Mouse (Mus musculus) spleen, embryonic (tissue): ENCODE measurements at regions not wholly inside any gene's neighbourhood (a gene's known extent, or its start where the extent isn't known, plus 50 kb on each side); places are given as distances from the start of the nearest gene placed in this dataset.

Experiments used
- CTCF ChIA-PET: fragments of 350-600 bp; sonication (Branson Sonifier 250); formaldehyde crosslinking; loops from one replicate; lab custom pipeline; 2022; lab: Charles Lee

DNA sequence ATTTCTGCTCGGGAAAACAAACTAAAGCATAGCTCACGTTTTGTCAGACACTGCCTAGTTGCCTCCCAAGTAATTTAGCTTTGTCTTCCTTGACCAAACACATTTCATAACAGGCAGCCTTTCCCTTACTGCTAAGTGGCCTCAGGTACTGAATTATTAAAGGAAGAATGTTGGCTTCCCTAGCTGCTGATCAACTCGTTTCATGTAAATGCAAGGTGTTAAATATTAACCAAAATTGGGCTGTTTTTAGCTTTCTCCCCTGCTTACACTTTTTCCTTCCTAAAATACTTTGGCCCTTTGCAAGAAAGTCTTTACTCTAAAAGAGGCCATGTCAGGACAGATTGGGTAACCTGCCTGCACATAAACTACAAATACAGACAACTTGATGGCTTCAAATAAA is 265.4 kb downstream of the Pmp22 start:
- CTCF ChIA-PET, result interaction anchor here (0.6 kb wide), 1 partner anchor 1324 kb away, joined by 4 read pairs; no protein-coding TSS in a partner anchor

- CTCF ChIA-PET, result no interaction called here
These were observed 267.6 kb downstream of the Pmp22 start for GRCm38 (mm10) chr11:63396386-63396785.

DNA sequence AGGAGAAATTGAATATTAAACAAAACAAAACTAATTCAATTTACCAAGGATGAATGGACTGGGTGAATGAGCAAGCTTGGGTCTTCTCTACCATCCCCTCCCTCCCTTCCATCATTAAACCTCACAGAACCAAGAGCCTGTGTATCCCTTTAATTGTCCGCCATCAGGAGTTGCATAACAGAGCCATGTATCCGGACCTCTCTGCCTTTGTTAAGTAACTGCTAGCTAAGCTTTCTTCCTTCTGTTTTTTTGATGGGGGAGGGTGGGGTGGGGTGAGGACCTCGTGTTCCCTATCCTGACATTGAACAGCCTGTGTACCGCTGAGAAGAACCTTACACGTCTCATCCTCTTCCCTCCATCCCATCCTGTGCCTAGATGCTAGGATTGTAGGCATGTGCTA is 274.0 kb downstream of the Pmp22 start:
- CTCF ChIA-PET, result no interaction called here

- CTCF ChIA-PET, result no interaction called here
These were observed 275.9 kb downstream of the Pmp22 start for GRCm38 (mm10) chr11:63404719-63405118.

DNA sequence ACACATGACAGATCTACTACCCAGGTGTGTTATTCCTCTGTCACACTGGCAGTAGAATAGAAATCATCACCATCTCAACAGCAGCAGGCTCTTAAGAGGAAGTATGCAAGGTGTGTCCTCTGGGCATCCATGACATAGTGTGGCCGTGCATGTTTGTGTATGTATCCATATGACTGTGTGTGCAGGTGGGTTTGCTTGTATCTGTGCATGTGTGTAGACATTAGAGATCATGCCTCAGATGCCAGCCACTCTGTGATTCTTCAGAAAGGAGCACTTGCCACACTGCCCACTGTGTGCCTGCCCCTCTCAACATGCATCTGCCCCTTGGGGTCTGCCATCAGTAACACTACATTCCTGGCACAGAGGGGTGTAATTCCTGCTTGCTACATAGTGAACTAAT is 280.6 kb downstream of the Pmp22 start:
- CTCF ChIA-PET, result no interaction called here

GRCm38 (mm10) chr11:63410921-63411320 is 282.1 kb downstream of the Pmp22 start:
- CTCF ChIA-PET, result no interaction called here

DNA sequence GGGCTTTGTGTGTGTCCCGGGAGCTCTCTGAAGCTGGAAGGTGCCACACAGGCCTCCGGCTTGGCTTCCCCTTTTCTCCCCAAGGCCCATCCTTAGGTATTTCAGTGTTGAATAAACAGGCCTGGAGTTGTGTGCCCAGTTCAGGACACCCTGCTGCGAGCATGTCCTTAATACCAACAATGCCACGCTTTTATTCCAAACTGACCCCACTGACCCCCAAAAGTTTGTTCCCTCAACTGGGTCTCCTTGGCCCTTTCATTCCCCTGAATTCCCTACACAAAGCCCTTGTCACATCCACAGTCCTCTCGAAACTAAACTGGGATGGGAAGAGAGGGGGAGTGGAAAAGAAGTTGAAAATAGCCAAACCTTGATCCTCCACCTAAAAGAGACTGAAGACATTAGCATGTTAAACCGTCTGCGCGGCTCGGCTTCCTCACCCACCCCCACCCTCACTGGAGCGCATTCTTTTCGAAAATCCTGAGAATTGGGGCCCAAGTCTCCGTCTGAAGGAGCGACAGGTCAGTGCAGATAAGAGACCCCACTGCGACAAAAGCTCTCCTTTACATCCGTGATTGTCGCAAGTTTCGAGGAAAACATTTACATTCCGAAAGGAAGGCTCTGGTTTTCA is 283.7 kb downstream of the Pmp22 start:
- CTCF ChIA-PET, result no interaction called here

DNA sequence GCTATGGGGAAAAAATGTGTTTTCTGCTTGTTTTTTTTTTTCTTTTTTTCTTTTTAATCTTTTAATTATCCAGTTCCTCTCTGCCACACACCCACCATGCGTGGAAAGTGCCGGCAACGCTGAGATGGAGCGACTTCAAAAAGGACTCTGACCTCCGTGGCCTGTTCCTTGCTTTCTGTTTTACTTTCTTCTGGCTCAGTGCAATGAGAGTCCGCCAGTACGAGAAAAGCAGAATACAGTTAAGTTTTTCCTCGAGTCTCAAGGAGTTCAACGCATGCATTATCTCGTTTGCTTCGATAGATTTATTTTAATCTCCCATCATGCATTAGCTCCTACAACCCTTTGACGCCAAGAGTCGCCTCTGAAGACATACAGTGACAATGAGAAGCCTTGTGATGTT is 284.3 kb downstream of the Pmp22 start:
- CTCF ChIA-PET, result no interaction called here

DNA sequence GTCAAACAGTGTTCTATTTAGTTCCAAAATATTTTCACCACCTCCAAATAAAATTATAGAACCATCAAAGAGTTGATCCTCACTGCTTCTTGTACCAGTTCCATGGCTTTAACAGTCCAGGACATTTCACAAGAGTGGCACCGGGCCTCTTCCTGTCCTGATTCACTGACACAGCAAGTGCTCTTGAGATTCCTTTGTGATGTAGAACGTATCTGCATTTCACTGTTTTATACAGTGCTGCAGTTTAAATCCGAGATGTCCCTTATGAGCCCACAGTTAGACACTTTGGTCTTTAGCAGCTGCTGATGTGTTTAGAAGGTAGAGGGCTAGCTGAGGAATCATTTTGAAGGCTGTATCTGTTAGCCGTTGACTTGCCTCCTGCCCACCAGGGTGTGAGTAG is 284.8 kb downstream of the Pmp22 start:
- CTCF ChIA-PET, result no interaction called here

DNA sequence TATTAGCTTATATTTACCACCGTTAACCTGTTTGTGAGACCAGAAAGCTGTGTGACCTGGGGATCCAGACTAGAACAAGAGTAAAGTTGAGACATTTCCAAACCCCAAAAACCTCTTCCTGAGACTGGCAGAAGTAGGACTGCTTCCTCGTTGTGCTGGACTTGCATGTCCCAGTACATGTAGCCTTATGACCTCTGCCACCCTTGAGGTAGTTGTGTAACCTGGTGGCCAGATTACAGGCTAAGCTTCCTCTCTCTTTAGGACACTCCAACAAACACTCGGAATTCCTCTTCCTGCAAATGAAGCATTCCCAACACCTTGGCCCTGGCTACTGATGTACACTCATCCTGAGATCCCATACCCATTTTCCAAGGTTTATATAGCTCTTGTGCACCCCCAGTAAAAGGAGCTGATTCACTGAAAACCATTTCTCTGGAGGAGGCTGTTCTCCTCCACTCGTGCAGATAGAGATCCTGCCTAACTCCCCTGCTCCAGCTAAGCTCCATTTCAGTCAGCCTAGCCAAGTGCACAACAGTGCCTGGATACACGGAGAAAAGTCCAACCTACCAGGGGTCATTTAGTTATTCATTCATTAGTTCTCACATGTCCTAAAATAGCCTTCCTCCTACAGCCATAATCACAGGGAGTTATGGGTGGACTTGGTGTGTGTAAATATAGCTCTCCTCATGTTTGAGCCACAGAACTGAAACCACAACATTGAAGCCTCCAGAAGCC is 289.4 kb downstream of the Pmp22 start:
- CTCF ChIA-PET, result no interaction called here

GRCm38 (mm10) chr11:63420341-63420740 is 291.6 kb downstream of the Pmp22 start:
- CTCF ChIA-PET, result no interaction called here

GRCm38 (mm10) chr11:63422069-63422468 is 293.3 kb downstream of the Pmp22 start:
- CTCF ChIA-PET, result no interaction called here

DNA sequence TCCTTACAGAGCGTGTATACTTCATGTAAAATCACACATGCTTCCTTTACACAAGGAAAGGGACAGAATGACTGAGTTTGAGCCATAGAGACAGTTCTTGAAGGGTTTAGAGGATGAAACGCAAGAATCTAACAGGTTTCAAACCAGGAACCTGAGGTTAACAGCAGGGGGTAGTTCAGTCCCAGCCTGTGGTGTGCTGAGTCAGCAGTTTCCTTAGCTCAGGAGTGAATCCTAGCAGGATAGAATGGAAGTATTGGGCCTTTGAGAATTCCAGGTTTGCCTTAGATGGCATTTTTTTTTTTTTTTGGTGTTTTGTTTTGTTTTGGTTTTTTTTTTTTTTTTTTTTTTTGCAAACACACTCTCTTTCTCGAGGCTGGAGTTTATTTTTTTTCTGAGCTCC is 295.5 kb downstream of the Pmp22 start:
- CTCF ChIA-PET, result no interaction called here

DNA sequence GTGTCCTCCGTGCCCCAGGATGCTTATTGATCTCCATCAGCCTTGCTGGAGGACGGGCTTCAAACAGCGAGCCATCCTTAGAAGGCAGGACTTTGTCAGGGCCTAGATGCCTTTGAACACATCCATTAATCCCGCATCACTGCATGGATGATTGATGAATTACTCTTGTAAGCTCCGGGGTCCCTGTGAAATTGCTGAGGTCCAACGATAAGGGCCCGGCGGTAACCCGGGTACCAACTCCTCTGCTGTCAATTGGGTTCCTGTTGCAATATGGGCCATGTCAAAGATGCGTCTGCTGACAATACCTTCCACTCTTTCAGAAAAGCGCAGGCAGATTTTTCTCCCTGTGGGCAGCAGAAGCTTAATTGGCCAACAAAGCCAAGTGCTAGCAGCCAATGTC is 297.0 kb downstream of the Pmp22 start:
- CTCF ChIA-PET, result no interaction called here

GRCm38 (mm10) chr11:63453786-63454185 is 325.0 kb downstream of the Pmp22 start:
- CTCF ChIA-PET, result no interaction called here

- CTCF ChIA-PET, result no interaction called here
These were observed 326.2 kb downstream of the Pmp22 start for GRCm38 (mm10) chr11:63454910-63455531.

GRCm38 (mm10) chr11:63456356-63456755 is 327.6 kb downstream of the Pmp22 start:
- CTCF ChIA-PET, result no interaction called here

DNA sequence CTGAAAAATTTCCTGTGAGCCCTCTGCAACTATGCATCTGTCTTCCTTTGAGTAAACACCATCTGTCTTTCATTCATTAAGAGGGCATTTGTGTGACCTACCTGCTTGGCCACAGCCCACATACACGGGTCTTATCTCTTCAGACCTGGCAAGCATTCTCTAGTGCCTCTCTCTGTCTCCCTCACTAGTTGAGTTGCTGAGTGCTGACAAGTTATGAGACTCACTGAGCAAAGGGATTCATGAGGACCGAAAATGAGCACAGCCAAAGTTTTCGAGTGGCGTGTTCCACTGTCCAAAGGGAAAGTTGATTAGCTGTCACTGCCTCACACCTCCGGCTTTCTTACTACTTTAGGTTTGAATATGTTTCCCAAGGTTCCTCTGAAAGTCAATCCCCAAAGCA is 328.5 kb downstream of the Pmp22 start:
- CTCF ChIA-PET, result no interaction called here

DNA sequence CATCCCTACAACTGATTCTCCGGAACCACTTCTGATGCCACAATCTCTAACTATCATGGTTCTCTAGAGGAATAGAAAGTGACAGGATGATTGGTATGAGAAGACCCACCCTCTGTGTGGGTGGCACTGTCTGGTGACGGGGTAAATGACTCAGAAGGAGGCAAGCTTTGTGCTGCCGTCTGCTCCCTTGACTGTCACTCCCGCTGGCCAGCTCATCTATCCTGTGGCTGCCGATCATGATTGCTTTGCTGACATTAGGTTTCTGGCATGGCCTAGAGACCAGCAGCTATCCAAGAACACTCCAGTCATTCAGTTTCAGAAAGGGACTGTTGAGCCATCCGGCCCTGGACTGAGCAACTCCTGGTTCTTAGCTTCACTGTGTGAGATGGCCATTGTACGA is 331.4 kb downstream of the Pmp22 start:
- CTCF ChIA-PET, result no interaction called here

DNA sequence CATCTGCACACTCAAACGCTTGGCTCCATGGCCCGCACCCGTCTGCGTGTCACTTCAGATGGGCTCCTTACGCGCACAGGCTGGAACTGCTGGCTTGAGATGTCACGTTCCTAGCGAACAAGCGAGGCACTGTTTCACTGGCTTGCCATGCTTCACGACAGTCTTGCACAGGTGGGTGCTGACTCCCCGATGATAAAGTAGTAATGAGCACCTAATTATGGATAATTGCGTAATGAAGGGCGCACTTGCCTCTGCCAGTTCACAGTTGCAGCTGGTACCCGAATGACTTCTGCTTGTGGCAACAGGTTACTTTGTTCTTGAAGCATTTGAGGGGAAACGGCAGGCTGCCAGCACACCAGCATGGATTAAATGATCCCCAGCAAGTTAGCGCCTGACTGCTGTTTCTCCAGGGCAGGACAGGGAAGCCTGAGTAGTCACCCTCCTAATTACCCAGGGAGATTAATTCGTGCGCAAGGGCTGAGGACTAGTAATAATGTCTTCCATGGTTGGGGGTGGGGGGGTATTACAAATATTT is 335.1 kb downstream of the Pmp22 start:
- CTCF ChIA-PET, result no interaction called here

DNA sequence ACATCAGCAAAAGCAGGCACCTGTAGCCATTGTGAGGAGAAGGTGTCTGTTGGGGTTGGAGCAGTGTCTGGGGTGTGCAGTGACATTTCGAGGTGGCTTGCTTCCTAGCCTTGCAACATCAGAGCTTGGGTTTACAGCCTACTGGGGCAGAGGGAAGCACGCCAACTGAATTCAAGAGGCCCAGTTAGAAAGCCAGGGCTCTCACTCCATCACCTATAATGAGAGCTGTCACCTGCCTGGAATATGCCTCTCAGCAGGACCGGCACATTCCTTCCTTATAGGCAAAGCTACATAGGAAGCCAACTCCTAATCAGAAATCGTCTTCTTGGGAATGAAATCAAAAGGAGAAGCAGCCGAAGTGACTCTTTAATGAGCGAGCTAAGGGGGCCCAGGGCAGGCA is 337.2 kb downstream of the Pmp22 start:
- CTCF ChIA-PET, result no interaction called here

- CTCF ChIA-PET, result no interaction called here
These were observed 337.8 kb downstream of the Pmp22 start for GRCm38 (mm10) chr11:63466541-63466940.

DNA sequence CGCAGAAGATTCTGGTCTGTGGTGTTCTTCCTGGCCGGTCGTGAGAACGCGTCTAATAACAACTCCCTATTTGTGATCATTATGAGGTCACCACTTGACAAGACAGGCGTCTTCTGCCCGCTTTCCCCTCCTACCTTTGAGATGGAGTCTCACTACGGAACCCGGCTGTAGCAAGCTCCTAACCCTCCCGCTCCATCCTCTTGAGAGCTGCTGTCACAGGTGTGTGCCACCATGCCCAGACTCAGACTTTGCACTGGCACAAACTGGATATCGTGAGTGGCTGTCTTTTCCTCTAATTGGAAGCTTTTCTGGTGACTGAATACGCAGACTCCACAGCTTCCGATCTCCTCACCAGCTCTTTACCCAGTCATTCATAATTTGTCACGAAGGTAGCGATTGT is 346.0 kb downstream of the Pmp22 start:
- CTCF ChIA-PET, result no interaction called here
